Mouse (Mus musculus): ENCODE measurements around the gene Cd82. TPM values are rescaled to one million over a fixed set of nuclear protein-coding genes. Genes with fewer than 3 reads are reported as not detected.

The Cd82 gene
- polyA plus RNA-seq, 1 experiment, result 42.7 TPM

DNA sequence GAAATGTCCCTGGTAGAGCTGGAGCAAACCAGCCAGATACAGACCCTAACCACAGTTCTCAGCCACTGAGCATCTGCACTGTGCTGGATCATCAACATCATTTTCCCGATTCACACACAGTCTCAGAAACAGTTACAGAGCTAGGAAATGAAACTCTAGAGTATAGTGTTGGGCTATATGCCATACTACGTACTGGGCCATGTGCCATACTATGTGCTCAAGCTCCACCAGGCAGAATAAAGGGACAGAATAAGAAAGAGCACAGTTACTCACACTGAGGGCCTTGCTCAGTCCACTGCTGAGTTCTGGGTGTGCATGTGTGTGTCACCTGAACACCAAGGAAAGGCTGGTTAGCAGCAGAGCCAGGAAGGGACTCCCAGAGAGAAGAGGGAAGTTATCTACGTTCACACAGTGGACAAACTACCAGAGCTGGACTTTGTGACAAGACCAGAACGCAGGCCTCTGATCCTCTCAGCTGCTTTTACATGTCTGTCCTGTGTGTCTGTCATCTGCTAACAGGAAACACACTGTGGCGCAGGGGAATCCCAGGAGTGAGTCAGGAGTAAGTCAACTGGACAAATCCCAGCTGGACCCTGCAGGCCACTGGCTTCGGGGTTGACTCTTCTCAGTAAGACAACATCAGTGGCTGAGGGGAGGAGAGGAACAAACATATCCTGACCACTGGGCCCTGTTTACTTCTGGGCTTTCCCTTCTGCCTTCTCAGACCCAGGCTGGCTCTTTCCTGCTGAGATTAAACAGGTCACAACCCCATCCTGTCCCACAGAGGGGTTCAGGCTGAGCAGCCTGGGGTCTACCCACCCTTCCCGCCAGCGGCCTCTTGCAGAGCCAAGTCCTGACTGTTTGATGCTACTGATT, 4.4 kb downstream of the Cd82 start:
- Histone ChIP-seq H3K4me1 (ENCODE audit: control insufficient read depth) (peaks cover 99% of the 10 kb centered on the region), H3K36me3 (ENCODE audit: control insufficient read depth) (peaks cover 86% of the 10 kb centered on the region), H3K27me3 (ENCODE audit: control insufficient read depth) (no peaks in the 10 kb centered on the region), H3K4me3 (replicated peaks) (peak overlapping the region; percentile 79), H3K9me3 (ENCODE audit: control insufficient read depth, low read length) (no peaks in the 10 kb centered on the region)
- no peak for TF ChIP-seq GATA1 (IDR thresholded peaks at IDR 0.05; ENCODE audit: low read length)
- no peak for TF ChIP-seq TAL1 (IDR thresholded peaks at IDR 0.05; ENCODE audit: low read length)

DNA sequence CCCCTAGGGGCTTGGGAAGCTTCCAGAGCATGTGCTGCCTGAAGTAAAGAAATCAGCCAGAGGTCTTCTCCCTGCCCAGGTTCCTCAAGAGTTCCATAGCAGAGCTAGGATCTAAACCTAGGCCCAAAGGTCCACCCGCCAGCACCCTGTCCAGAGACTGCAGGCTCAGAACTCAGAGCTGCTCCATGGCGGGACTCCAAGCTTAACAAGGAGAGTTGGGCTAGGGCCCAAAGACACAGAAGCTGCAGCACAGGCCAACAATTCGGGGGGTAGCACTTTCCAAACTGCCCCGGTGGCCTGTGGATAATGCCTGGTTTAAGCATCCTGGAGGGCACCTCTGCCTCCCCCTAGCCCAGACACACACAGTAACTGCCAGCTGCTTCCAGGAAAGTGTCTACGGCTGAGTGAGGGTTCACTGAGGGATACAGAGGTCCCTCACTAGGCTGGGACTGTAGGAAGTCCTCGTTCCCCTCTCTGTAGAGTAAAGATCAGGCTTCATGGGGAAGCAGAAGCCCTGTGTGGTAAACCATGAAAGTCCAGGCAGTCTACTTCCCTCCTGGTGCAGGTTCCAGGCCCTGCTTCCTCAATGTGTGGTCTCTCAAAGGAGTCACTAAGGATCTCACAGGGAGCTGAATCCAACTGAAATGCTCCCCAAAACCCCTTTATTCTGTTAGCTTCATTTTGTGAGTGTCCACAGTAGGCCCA, 5.4 kb downstream of the Cd82 start:
- Histone ChIP-seq H3K4me1 (ENCODE audit: control insufficient read depth) (peaks cover 99% of the 10 kb centered on the region), H3K36me3 (ENCODE audit: control insufficient read depth) (peaks cover 95% of the 10 kb centered on the region), H3K27me3 (ENCODE audit: control insufficient read depth) (no peaks in the 10 kb centered on the region), H3K9me3 (ENCODE audit: control insufficient read depth, low read length) (no peaks in the 10 kb centered on the region), H3K4me3 (replicated peaks) (peak overlapping the region; percentile 79)
- TF ChIP-seq GATA1 (IDR thresholded peaks at IDR 0.05; ENCODE audit: low read length) (no peak), TAL1 (IDR thresholded peaks at IDR 0.05; ENCODE audit: low read length) (no peak)

DNA sequence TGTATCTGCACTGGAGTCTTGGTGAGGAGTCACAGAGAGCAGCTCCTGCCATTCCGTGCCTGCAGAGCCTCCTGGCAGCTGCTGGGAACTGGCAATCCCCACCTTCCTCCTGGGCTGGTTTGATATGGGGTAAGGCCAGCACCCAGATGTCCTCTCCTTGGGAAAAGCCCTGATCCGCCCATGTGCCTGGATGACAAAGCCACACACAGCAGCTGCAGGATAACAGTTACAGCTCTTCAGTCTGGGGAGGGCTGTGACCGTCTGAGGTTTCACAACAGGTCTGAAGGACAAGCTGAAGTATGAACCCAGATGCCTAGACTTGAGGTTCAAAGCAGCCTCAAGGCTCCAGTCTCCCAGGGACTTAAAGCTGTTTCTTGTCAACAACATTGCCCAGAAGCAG, 6.8 kb downstream of the Cd82 start:
- H3K4me1 ChIP-seq (ENCODE audit: control insufficient read depth), result peaks cover 100% of the 10 kb centered on the region
- H3K4me3 ChIP-seq (replicated peaks), result peak overlapping the region; percentile 79
- no peaks in the 10 kb centered on the region for H3K27me3 ChIP-seq (ENCODE audit: control insufficient read depth)
- no peaks in the 10 kb centered on the region for H3K9me3 ChIP-seq (ENCODE audit: control insufficient read depth, low read length)
- peaks cover 100% of the 10 kb centered on the region for H3K36me3 ChIP-seq (ENCODE audit: control insufficient read depth)
- TF ChIP-seq TAL1 (IDR thresholded peaks at IDR 0.05; ENCODE audit: low read length), result peak; percentile 80
- peak; percentile 45; the same call in 1 of the 2 replicates for TF ChIP-seq GATA1 (IDR thresholded peaks at IDR 0.05; ENCODE audit: low read length)

DNA sequence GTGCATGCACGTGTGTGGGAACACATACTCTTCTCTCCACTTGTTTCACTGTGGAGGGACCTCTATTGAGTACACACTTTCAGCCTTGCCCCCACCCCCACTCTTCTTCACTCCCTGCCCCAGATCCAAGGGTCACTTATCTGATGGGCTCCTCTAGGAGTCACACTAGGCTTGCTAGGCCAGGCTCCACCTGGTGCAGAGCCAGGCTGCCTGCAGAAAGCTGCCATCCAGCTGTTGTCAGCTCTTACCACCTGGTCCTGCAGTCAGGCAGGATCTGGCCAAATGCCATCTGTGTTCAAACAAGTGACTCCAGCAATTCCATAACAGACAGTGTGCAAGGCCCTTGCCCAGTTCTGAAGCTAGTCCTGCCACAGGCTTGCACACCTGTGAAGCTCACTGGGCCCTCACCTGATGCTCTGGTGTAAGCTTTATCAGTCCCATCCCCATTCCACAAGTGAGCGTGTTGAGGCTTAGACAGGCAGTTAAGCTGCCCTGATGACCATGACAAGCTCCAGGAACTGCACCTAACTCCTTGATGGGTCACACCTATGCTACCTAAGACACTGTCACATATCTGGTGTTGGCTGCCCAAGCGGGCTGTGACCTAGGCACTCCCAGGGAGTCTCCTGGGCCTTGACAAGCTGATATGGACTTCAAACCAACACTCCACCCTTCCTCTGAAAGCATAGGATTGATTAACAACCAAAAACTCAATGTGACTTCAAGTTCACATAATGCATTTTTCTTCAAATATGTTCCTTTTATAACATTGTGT, 7.9 kb downstream of the Cd82 start:
- H3K27me3 ChIP-seq (ENCODE audit: control insufficient read depth), result no peaks in the 10 kb centered on the region
- H3K4me3 ChIP-seq (replicated peaks), result peak overlapping the region; percentile 79
- peak; percentile 32; the same call in 2 of the 3 replicates for TF ChIP-seq TAL1 (IDR thresholded peaks at IDR 0.05; ENCODE audit: low read length)
- TF ChIP-seq GATA1 (IDR thresholded peaks at IDR 0.05; ENCODE audit: low read length), result peak; percentile 64; the same call in 1 of the 2 replicates
- H3K9me3 ChIP-seq (ENCODE audit: control insufficient read depth, low read length), result no peaks in the 10 kb centered on the region
- H3K36me3 ChIP-seq (ENCODE audit: control insufficient read depth), result peaks cover 100% of the 10 kb centered on the region
- peaks cover 100% of the 10 kb centered on the region for H3K4me1 ChIP-seq (ENCODE audit: control insufficient read depth)

DNA sequence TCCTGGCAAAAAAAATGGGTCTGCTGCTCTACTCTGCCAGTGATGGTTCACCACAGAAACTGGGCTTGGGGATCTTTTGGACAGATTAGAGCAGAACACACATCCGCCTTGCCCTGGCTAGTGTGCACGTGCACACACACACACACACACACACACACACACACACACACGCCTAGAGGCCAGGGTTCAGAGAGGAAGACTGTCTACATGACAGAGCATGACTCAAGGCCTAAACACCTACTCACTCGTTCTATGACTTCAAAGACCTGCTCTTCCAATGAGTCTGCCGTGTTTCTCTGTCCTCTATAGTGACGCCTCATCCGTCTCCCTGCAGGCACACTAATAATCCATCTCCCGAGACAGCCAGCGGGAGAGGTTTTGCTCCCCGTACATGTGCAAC, 8.6 kb downstream of the Cd82 start:
- Histone ChIP-seq H3K4me3 (replicated peaks) (peak overlapping the region; percentile 79), H3K4me1 (ENCODE audit: control insufficient read depth) (peaks cover 100% of the 10 kb centered on the region), H3K9me3 (ENCODE audit: control insufficient read depth, low read length) (no peaks in the 10 kb centered on the region), H3K27me3 (ENCODE audit: control insufficient read depth) (no peaks in the 10 kb centered on the region), H3K36me3 (ENCODE audit: control insufficient read depth) (peaks cover 100% of the 10 kb centered on the region)
- TF ChIP-seq TAL1 (IDR thresholded peaks at IDR 0.05; ENCODE audit: low read length), result no peak
- no peak for TF ChIP-seq GATA1 (IDR thresholded peaks at IDR 0.05; ENCODE audit: low read length)

DNA sequence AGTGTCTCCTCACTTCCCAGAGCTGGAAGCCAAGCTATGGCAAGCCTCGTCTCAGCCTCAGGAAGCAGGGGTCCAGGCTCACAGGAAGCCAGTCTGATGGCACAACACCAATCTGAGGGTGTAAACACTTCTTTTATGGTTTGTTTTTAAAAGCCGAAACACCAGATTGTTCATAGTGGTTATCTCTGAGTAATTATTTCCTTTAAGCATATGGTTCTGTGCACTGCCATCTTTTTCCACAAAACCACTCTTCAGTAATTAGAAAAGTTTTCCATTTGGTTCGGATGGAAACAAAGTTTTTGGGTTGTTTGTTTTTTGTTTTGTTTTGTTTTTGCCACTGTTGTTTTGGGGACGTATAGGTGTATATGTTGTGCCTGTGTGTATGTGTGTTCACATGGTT, 9.9 kb downstream of the Cd82 start:
- Histone ChIP-seq H3K4me1 (ENCODE audit: control insufficient read depth) (peaks cover 100% of the 10 kb centered on the region), H3K9me3 (ENCODE audit: control insufficient read depth, low read length) (no peaks in the 10 kb centered on the region), H3K4me3 (replicated peaks) (peak overlapping the region; percentile 21), H3K36me3 (ENCODE audit: control insufficient read depth) (peaks cover 100% of the 10 kb centered on the region), H3K27me3 (ENCODE audit: control insufficient read depth) (no peaks in the 10 kb centered on the region)
- no peak for TF ChIP-seq GATA1 (IDR thresholded peaks at IDR 0.05; ENCODE audit: low read length)
- TF ChIP-seq TAL1 (IDR thresholded peaks at IDR 0.05; ENCODE audit: low read length), result no peak

DNA sequence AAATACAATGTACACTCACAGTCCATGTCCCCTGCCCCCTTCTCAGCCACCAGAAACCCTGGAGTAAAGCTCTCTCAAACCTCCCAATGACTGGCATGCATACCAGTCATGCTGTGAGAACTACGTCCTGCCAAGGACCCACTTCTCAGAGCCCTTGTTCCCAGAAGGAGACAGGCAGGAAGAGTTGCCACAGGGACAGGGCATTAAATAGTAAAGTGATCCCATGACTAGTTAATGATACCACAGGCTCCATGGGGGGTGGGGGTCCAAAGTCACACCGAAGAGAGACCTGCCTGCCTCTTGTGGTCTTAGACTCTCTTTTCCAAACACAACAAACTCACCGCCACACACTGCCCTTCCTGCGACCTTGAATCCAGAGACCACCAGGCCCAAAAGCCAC, 10.4 kb downstream of the Cd82 start:
- Histone ChIP-seq H3K4me1 (ENCODE audit: control insufficient read depth) (peaks cover 100% of the 10 kb centered on the region), H3K9me3 (ENCODE audit: control insufficient read depth, low read length) (no peaks in the 10 kb centered on the region), H3K27me3 (ENCODE audit: control insufficient read depth) (no peaks in the 10 kb centered on the region), H3K4me3 (replicated peaks) (peak overlapping the region; percentile 21), H3K36me3 (ENCODE audit: control insufficient read depth) (peaks cover 100% of the 10 kb centered on the region)
- TF ChIP-seq TAL1 (IDR thresholded peaks at IDR 0.05; ENCODE audit: low read length), result no peak
- no peak for TF ChIP-seq GATA1 (IDR thresholded peaks at IDR 0.05; ENCODE audit: low read length)

DNA sequence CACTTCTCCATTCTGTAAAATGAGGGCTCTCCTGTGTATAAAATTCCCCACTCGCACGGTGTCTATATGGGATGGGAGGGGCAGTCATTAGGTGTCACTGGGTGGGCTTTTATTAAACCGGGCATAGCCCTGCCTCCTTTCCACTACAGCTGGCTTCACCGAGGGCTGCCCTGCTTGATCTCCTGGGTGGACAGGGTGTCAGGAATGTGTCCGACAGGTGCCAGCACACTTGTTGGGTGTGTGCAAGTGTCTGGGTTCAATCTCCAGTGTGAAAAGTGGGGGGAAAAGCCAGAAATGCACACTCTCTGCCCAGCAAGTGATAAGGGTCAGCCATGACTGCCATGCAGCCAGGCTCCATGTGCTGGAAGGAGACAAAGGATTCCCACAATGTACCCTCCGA, 10.9 kb downstream of the Cd82 start:
- Histone ChIP-seq H3K4me3 (replicated peaks) (no peak overlapping the region), H3K27me3 (ENCODE audit: control insufficient read depth) (no peaks in the 10 kb centered on the region), H3K36me3 (ENCODE audit: control insufficient read depth) (peaks cover 100% of the 10 kb centered on the region), H3K4me1 (ENCODE audit: control insufficient read depth) (peaks cover 100% of the 10 kb centered on the region), H3K9me3 (ENCODE audit: control insufficient read depth, low read length) (no peaks in the 10 kb centered on the region)
- TF ChIP-seq TAL1 (IDR thresholded peaks at IDR 0.05; ENCODE audit: low read length), result peak; percentile 28; the same call in 1 of the 3 replicates
- TF ChIP-seq GATA1 (IDR thresholded peaks at IDR 0.05; ENCODE audit: low read length), result no peak
